Mouse (Mus musculus) liver, embryonic 11.5 days (tissue): ENCODE data around the gene Tmem132b. TPM values are rescaled to one million over a fixed set of nuclear protein-coding genes. Genes with fewer than 3 reads are reported as not detected.

ENCODE experiments used
- ATAC-seq: fragments of 200-750 bp; cut with Nextera tagmentation; replicated peaks from 2 replicates; pipeline ENCODE4 v1.8.0; 2017; ENCODE audit warnings: moderate number of reproducible peaks, mild to moderate bottlenecking, moderate TSS enrichment, moderate library complexity; ENCODE audit not compliant: low FRiP score
- DNase-seq: peaks from one replicate; pipeline ENCODE4 v3.0.0-alpha.2; 2017; ENCODE audit warnings: low spot score
- H3K27ac ChIP-seq: fragments of 300-500 bp; sonication (generic); 2 replicates; pipeline ENCODE4 v1.5.1; 2014; ENCODE audit warnings: mild to moderate bottlenecking, low read depth, low read length, control low read depth
- H3K27me3 ChIP-seq: fragments of 300-500 bp; sonication (generic); replicated peaks from 2 replicates; pipeline ENCODE4 v1.6.1; 2014; ENCODE audit warnings: low read length, mixed read lengths; ENCODE audit not compliant: control insufficient read depth, insufficient read depth
- H3K36me3 ChIP-seq: fragments of 300-500 bp; sonication (generic); 2 replicates; pipeline ENCODE4 v1.6.1; 2014; ENCODE audit warnings: mild to moderate bottlenecking, low read length, moderate library complexity, mixed read lengths; ENCODE audit not compliant: control insufficient read depth, insufficient read depth
- H3K4me1 ChIP-seq: fragments of 300-500 bp; sonication (generic); replicated peaks from 2 replicates; pipeline ENCODE4 v1.6.1; 2014; ENCODE audit warnings: low read length, mixed read lengths; ENCODE audit not compliant: control insufficient read depth, insufficient read depth
- H3K4me2 ChIP-seq: fragments of 300-500 bp; sonication (generic); 2 replicates; pipeline ENCODE4 v1.6.1; 2014; ENCODE audit warnings: mild to moderate bottlenecking, control low read depth, moderate library complexity
- H3K4me3 ChIP-seq: fragments of 300-500 bp; sonication (generic); 2 replicates; pipeline ENCODE4 v1.5.1; 2014; ENCODE audit warnings: low read depth, low read length, control low read depth
- H3K9ac ChIP-seq: fragments of 300-500 bp; sonication (generic); 2 replicates; pipeline ENCODE4 v1.6.1; 2014; ENCODE audit warnings: low read depth, low read length, control low read depth
- H3K9me3 ChIP-seq: fragments of 300-500 bp; sonication (generic); 2 replicates; pipeline ENCODE4 v1.6.1; 2016; ENCODE audit warnings: low read length, inconsistent platforms, mixed read lengths; ENCODE audit not compliant: control insufficient read depth
- WGBS: fragments of 180-500 bp; shearing (Covaris S2); extraction: QIAGEN DNeasy Blood & Tissue Kit; methylation state at CpG from one replicate; pipeline ENCODE4 v1.1.7; 2014; 5-methylcytosine and 5-hydroxymethylcytosine counted together
- polyA plus RNA-seq: library from polyadenylated mRNA; unstranded; fragments of >200 nt; fragmentation: Nextera tagmentation; extraction: Ambion mirVana; gene quantifications from 2 replicates; pipeline ENCODE4 v1.2.1, GENCODE M21; 2014

Gene Tmem132b
- polyA plus RNA-seq, 1 experiment from 2014 or later = 0.15 TPM

- DNase-seq = no peak
- Histone ChIP-seq H3K4me3 (no peak overlapping the region), H3K4me1 (no peaks in the 10 kb centered on the region), H3K9ac (no peak overlapping the region), H3K9me3 (no peaks in the 10 kb centered on the region), H3K27me3 (no peaks in the 10 kb centered on the region), H3K27ac (no peak overlapping the region), H3K4me2 (no peak overlapping the region), H3K36me3 (peaks cover 11% of the 10 kb centered on the region)
- no peak for ATAC-seq
- WGBS = 79% methylated on average over 15 of the region's 15 CpGs
These were observed 25.6 kb upstream of the Tmem132b start for GRCm38 (mm10) chr5:125505968-125506367.

DNA sequence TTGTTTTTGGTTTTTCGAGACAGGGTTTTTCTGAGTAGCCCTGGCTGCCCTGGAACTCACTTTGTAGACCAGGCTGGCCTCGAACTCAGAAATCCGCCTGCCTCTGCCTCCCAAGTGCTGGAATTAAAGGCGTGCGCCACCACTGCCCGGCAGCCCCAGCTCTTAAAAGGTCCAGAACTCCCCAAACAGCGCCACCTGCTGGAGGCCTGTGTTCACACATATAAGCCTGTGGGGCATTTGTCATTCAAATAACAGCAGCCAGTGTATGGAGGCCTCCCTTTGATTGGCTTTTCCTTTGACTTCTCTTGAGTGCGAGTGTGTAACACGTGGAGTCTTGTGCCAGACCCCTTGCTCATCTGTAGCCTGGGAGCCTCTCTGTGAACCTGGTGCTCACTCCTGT is 24.0 kb upstream of the Tmem132b start:
- DNase-seq (no peak), ATAC-seq (no peak)
- 88% methylated on average over 9 of the region's 9 CpGs for WGBS
- H3K4me1 ChIP-seq = no peaks in the 10 kb centered on the region
- H3K4me3 ChIP-seq = no peak overlapping the region
- no peak overlapping the region for H3K9ac ChIP-seq
- peaks cover 11% of the 10 kb centered on the region for H3K36me3 ChIP-seq
- no peaks in the 10 kb centered on the region for H3K9me3 ChIP-seq
- no peak overlapping the region for H3K27ac ChIP-seq
- no peaks in the 10 kb centered on the region for H3K27me3 ChIP-seq
- H3K4me2 ChIP-seq = no peak overlapping the region

- ATAC-seq = no peak
- peaks cover 11% of the 10 kb centered on the region for H3K36me3 ChIP-seq
- WGBS = 88% methylated on average over 10 of the region's 10 CpGs
These were observed 23.6 kb upstream of the Tmem132b start for GRCm38 (mm10) chr5:125508006-125508405.

DNA sequence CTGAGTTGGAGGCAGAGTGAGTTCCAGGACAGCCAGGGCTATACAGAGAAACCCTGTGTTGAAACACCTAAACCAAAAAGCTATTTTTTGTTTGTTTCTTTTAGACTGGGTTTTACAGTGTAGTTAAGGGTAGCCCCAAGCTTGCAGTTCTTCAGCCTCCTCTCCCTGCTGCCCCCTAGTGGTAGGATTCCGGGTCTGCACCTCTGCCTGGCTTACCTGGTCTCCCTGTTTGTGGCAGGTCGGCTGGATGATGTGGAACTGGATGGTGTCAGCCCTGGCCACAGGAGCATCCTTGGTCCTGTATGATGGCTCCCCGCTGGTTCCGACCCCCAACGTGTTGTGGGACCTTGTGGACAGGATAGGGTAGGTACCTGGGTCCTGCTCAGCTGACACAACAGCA is 22.0 kb upstream of the Tmem132b start:
- H3K36me3 ChIP-seq = peaks cover 13% of the 10 kb centered on the region; the same call in 1 of the 2 replicates
- no peak for DNase-seq
- 46% methylated on average over 5 of the region's 5 CpGs for WGBS

More at GRCm38 (mm10) chr5:125508006-125508405, 23.6 kb upstream of the Tmem132b start:
- no peak for DNase-seq
- Histone ChIP-seq H3K4me2 (no peak overlapping the region), H3K27me3 (no peaks in the 10 kb centered on the region), H3K27ac (no peak overlapping the region), H3K9ac (no peak overlapping the region), H3K4me1 (no peaks in the 10 kb centered on the region), H3K4me3 (no peak overlapping the region), H3K9me3 (no peaks in the 10 kb centered on the region)

GRCm38 (mm10) chr5:125515006-125515405 is 16.6 kb upstream of the Tmem132b start:
- Histone ChIP-seq H3K36me3 (peaks cover 14% of the 10 kb centered on the region), H3K4me2 (no peak overlapping the region), H3K27me3 (no peaks in the 10 kb centered on the region), H3K4me1 (0 out of 2 replicates have a peak, but pooled peaks cover 2% of the 10 kb centered on the region), H3K27ac (no peak overlapping the region), H3K9me3 (no peaks in the 10 kb centered on the region), H3K9ac (no peak overlapping the region), H3K4me3 (no peak overlapping the region)
- ATAC-seq = no peak
- no peak for DNase-seq
- 93% methylated on average over 12 of the region's 12 CpGs for WGBS

More for the DNA sequence above, 22.0 kb upstream of the Tmem132b start:
- ATAC-seq = 0 out of 2 replicates have a peak, but pooled peaks have one; percentile 13
- no peak overlapping the region for H3K9ac ChIP-seq
- no peaks in the 10 kb centered on the region for H3K4me1 ChIP-seq
- no peak overlapping the region for H3K27ac ChIP-seq
- no peak overlapping the region for H3K4me2 ChIP-seq
- H3K4me3 ChIP-seq = no peak overlapping the region
- no peaks in the 10 kb centered on the region for H3K27me3 ChIP-seq
- H3K9me3 ChIP-seq = no peaks in the 10 kb centered on the region

DNA sequence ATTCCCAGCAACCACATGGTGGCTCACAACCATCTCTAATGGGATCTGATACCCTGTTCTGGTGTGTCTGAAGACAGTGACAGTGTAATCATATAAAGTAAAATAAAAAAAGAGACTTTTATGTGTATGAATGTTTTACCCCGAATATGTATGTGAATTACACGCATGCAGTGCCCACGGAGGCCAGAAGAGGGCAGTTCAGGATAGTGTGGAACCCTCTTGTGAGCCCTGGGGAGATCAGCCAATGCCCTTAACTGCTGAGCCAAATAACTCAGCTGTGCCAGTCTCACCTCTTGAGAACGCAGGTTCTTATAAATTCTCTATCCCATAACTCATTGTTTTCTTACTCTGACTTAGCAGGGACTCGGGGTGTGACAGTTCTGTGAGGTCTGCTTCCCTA is 12.9 kb upstream of the Tmem132b start:
- H3K9me3 ChIP-seq = no peaks in the 10 kb centered on the region
- H3K9ac ChIP-seq = no peak overlapping the region
- no peak overlapping the region for H3K27ac ChIP-seq
- H3K4me1 ChIP-seq = 0 out of 2 replicates have a peak, but pooled peaks cover 2% of the 10 kb centered on the region
- no peak overlapping the region for H3K4me2 ChIP-seq
- H3K4me3 ChIP-seq = no peak overlapping the region
- peaks cover 14% of the 10 kb centered on the region for H3K36me3 ChIP-seq
- no peak for ATAC-seq
- WGBS = 62% methylated on average over 5 of the region's 5 CpGs
- no peak for DNase-seq
- no peaks in the 10 kb centered on the region for H3K27me3 ChIP-seq

- 11% methylated on average over 15 of the region's 15 CpGs for WGBS
- DNase-seq (no peak), ATAC-seq (0 out of 2 replicates have a peak, but pooled peaks have one; percentile 24)
- peak overlapping the region; percentile 66 for H3K4me2 ChIP-seq
- H3K9ac ChIP-seq = no peak overlapping the region
- no peak overlapping the region for H3K27ac ChIP-seq
- no peaks in the 10 kb centered on the region for H3K9me3 ChIP-seq
- peak overlapping the region; percentile 45 for H3K4me3 ChIP-seq
- no peaks in the 10 kb centered on the region for H3K27me3 ChIP-seq
- H3K36me3 ChIP-seq = peaks cover 5% of the 10 kb centered on the region; the same call in 1 of the 2 replicates
- H3K4me1 ChIP-seq = 0 out of 2 replicates have a peak, but pooled peaks cover 2% of the 10 kb centered on the region
These were observed 10.5 kb upstream of the Tmem132b start for GRCm38 (mm10) chr5:125520930-125521590.

- no peak overlapping the region for H3K4me3 ChIP-seq
- H3K9ac ChIP-seq = no peak overlapping the region
- no peaks in the 10 kb centered on the region for H3K4me1 ChIP-seq
- ATAC-seq (0 out of 2 replicates have a peak, but pooled peaks have one; percentile 32), DNase-seq (no peak)
- H3K4me2 ChIP-seq = no peak overlapping the region
- H3K9me3 ChIP-seq = 0 out of 2 replicates have a peak, but pooled peaks cover 3% of the 10 kb centered on the region
- H3K27ac ChIP-seq = no peak overlapping the region
- peaks cover under 1% of the 10 kb centered on the region; the same call in 1 of the 2 replicates for H3K27me3 ChIP-seq
- no peaks in the 10 kb centered on the region for H3K36me3 ChIP-seq
- 60% methylated on average over 2 of the region's 2 CpGs for WGBS
These were observed 8.2 kb upstream of the Tmem132b start for GRCm38 (mm10) chr5:125523361-125523760.

DNA sequence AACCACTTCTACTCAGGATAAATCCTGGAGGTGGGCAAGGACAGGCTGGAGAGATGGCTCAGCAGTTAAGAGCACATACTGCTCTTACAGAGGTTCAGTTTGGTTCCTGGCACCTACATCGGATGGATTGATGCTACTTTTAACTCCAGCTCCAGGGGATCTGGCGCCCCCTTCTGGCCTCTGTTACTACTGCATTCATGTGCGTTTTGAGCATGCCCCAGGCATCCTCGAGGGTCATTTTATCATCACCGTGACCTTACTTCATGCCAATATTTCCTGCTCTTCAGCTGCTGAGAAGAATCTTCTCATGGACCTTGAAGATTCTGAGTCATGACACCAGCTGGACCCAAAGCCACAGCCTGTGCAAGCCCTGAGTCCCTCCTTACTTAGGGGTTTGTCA is 6.1 kb upstream of the Tmem132b start:
- no peaks in the 10 kb centered on the region for H3K36me3 ChIP-seq
- H3K4me2 ChIP-seq = no peak overlapping the region
- H3K4me3 ChIP-seq = no peak overlapping the region
- 57% methylated on average over 5 of the region's 5 CpGs for WGBS
- H3K27ac ChIP-seq = no peak overlapping the region
- H3K27me3 ChIP-seq = peaks cover 14% of the 10 kb centered on the region
- H3K9ac ChIP-seq = no peak overlapping the region
- DNase-seq (no peak), ATAC-seq (no peak)
- H3K9me3 ChIP-seq = 0 out of 2 replicates have a peak, but pooled peaks cover 3% of the 10 kb centered on the region
- no peaks in the 10 kb centered on the region for H3K4me1 ChIP-seq
